Mouse (Mus musculus) embryo, embryonic 10.5 days (tissue): Measurements from ENCODE around the gene Fadd.

Experiments
- DNase-seq: peaks from one replicate; pipeline ENCODE4 v3.0.0-alpha.2; 2015; ENCODE audit warnings: low spot score

The Fadd gene

GRCm38 (mm10) chr7:144531585-144532378 is 50.5 kb downstream of the Fadd start:
- DNase-seq: peak; percentile 55

GRCm38 (mm10) chr7:144529851-144530250 is 52.4 kb downstream of the Fadd start:
- no peak for DNase-seq

- no peak for DNase-seq
Observed at GRCm38 (mm10) chr7:144527723-144528221, 54.5 kb downstream of the Fadd start.
